Mouse (Mus musculus) bone marrow, adult 2 months (tissue): Measurements from ENCODE around the gene Pikfyve.

Experiments used
- CTCF ChIP-seq: fragments of 200-500 bp; IDR thresholded peaks from 2 replicates; pipeline ENCODE4 v1.5.1; 2011; ENCODE audit warnings: low read length, control low read depth; ENCODE audit not compliant: control insufficient read depth, insufficient read depth
- POLR2A ChIP-seq: fragments of 200-500 bp; IDR thresholded peaks from 2 replicates; pipeline ENCODE4 v1.6.1; 2011; ENCODE audit warnings: low read depth, mild to moderate bottlenecking, control low read depth, low read length, borderline replicate concordance; ENCODE audit not compliant: control insufficient read depth

- TF ChIP-seq CTCF (no peak), POLR2A (no peak)
These were observed 41.2 kb downstream of the Pikfyve start for GRCm38 (mm10) chr1:65227681-65228080.
